Mouse (Mus musculus): ENCODE measurements at regions not wholly inside any gene's neighbourhood (a gene's known extent, or its start where the extent isn't known, plus 50 kb on each side); places are given as distances from the start of the nearest gene placed in this dataset.

DNA sequence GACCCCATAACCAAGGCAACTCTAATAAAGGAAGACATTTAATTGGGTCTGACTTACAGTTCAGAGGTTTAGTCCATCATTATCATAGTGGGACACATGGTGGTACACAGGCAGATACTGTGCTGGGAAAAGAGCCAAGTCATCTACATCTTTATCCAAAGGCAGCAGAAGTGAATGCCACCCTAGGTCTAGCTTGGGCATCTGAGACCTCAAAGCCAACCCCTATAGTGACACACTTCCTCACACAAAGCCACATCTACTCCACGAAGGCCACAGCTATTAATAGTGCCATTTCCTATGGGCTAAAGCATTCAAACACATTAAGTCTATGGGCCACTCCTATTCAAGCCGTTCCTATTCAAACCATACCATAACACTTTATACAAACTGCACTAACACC is 483.8 kb downstream of the Bnc2 start:
- Histone ChIP-seq H3K27me3 (ENCODE audit: control insufficient read depth in 1 of 2, insufficient read depth in 2 of 2, low read length in 2 of 2) (no peaks in the 10 kb centered on the region), H3K4me1 (ENCODE audit: control insufficient read depth in 1 of 2, insufficient read depth in 2 of 2, low read length in 2 of 2) (no peaks in the 10 kb centered on the region), H3K36me3 (ENCODE audit: control insufficient read depth in 1 of 2, insufficient read depth in 2 of 2, low read length in 2 of 2) (no peaks in the 10 kb centered on the region), H3K27ac (ENCODE audit: control insufficient read depth, low read depth, low read length) (no peak overlapping the region), H3K79me2 (ENCODE audit: control insufficient read depth, insufficient read depth, low read length, poor library complexity) (no peaks in the 10 kb centered on the region), H3K4me3 (ENCODE audit: control insufficient read depth in 1 of 2, insufficient read depth in 1 of 2, low read depth in 2 of 2, low read length in 2 of 2) (no peak overlapping the region), H3K9me3 (replicated peaks; ENCODE audit: insufficient read depth, low read length) (no peaks in the 10 kb centered on the region), H3K9ac (ENCODE audit: control insufficient read depth, low read depth, low read length, poor library complexity, severe bottlenecking) (no peak overlapping the region)
- peak; percentile 1 for DNase-seq (ENCODE audit: low read depth, low spot score)
- TF ChIP-seq USF2 (IDR thresholded peaks at IDR 0.05; ENCODE audit: borderline replicate concordance in 1 of 2, insufficient read depth in 1 of 2, low read depth in 1 of 2, low read length in 2 of 2): no peak
- no peak for TF ChIP-seq JUND (IDR thresholded peaks at IDR 0.05; ENCODE audit: low read depth, low read length)
- TF ChIP-seq TAL1 (IDR thresholded peaks at IDR 0.05; ENCODE audit: low read length): no peak
- TF ChIP-seq MAX (IDR thresholded peaks at IDR 0.05; ENCODE audit: low read length): no peak
- TF ChIP-seq MYB (IDR thresholded peaks at IDR 0.05; ENCODE audit: low read depth, low read length): no peak
- no peak for TF ChIP-seq GATA1 (IDR thresholded peaks at IDR 0.05; ENCODE audit: low read depth, low read length)
- no peak for TF ChIP-seq TBP (IDR thresholded peaks at IDR 0.05; ENCODE audit: low read depth, low read length)
- no peak for TF ChIP-seq UBTF (IDR thresholded peaks at IDR 0.05; ENCODE audit: borderline replicate concordance, insufficient read depth, low read depth, low read length)
- no peak for TF ChIP-seq MYC (IDR thresholded peaks at IDR 0.05; ENCODE audit: low read depth, low read length)
- TF ChIP-seq E2F4 (IDR thresholded peaks at IDR 0.05; ENCODE audit: borderline replicate concordance, low read depth, low read length): no peak
- TF ChIP-seq SMC3 (IDR thresholded peaks at IDR 0.05; ENCODE audit: low read depth, low read length): no peak
- TF ChIP-seq ZMIZ1 (IDR thresholded peaks at IDR 0.05; ENCODE audit: low read depth, low read length): no peak
- TF ChIP-seq KAT2A (conservative IDR thresholded peaks at IDR 0.05; ENCODE audit: low read depth, low read length): no peak
- no peak for TF ChIP-seq USF1 (IDR thresholded peaks at IDR 0.05; ENCODE audit: low read depth, low read length)

DNA sequence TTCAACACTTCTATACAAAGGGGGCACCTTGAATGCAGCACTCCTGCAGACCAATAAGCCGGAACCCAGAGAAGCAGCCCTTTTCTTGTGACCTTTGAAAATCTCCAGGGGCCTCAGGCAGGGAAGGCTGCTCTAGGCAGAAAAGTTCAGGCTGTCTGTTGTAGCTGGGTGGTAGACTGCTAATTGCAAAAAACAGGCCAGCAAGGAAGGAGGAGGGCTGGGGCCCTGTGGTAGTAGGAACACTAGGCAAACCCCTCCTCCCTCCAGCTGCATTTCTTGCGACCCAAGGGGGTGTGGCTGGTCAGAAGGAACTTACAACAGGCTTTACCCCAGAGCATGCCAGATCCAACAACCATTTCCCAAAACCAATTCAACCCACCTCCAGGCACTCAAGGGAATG is 482.8 kb downstream of the Bnc2 start:
- Histone ChIP-seq H3K27ac (ENCODE audit: control insufficient read depth, low read depth, low read length) (no peak overlapping the region), H3K4me1 (ENCODE audit: control insufficient read depth in 1 of 2, insufficient read depth in 2 of 2, low read length in 2 of 2) (no peaks in the 10 kb centered on the region), H3K27me3 (ENCODE audit: control insufficient read depth in 1 of 2, insufficient read depth in 2 of 2, low read length in 2 of 2) (no peaks in the 10 kb centered on the region), H3K36me3 (ENCODE audit: control insufficient read depth in 1 of 2, insufficient read depth in 2 of 2, low read length in 2 of 2) (no peaks in the 10 kb centered on the region), H3K9me3 (replicated peaks; ENCODE audit: insufficient read depth, low read length) (no peaks in the 10 kb centered on the region), H3K9ac (ENCODE audit: control insufficient read depth, low read depth, low read length, poor library complexity, severe bottlenecking) (no peak overlapping the region), H3K4me3 (ENCODE audit: control insufficient read depth in 1 of 2, insufficient read depth in 1 of 2, low read depth in 2 of 2, low read length in 2 of 2) (no peak overlapping the region), H3K79me2 (ENCODE audit: control insufficient read depth, insufficient read depth, low read length, poor library complexity) (no peaks in the 10 kb centered on the region)
- TF ChIP-seq ELF1 (IDR thresholded peaks at IDR 0.05; ENCODE audit: low read depth, low read length): no peak
- TF ChIP-seq POLR2AphosphoS5 (IDR thresholded peaks at IDR 0.05; ENCODE audit: borderline replicate concordance, low read depth, low read length): no peak
- TF ChIP-seq TAL1 (IDR thresholded peaks at IDR 0.05; ENCODE audit: low read length): no peak
- TF ChIP-seq NELFE (IDR thresholded peaks at IDR 0.05; ENCODE audit: low read depth, low read length): no peak
- TF ChIP-seq RCOR1 (IDR thresholded peaks at IDR 0.05; ENCODE audit: low read depth, low read length): no peak
- TF ChIP-seq SIN3A (IDR thresholded peaks at IDR 0.05; ENCODE audit: low read length): no peak
- no peak for TF ChIP-seq MAFK (IDR thresholded peaks at IDR 0.05; ENCODE audit: borderline replicate concordance, low read depth, low read length)
- no peak for TF ChIP-seq BHLHE40 (IDR thresholded peaks at IDR 0.05; ENCODE audit: borderline replicate concordance, low read depth, low read length)
- no peak for TF ChIP-seq ETS1 (IDR thresholded peaks at IDR 0.05; ENCODE audit: low read depth, low read length)
- TF ChIP-seq KAT2A (conservative IDR thresholded peaks at IDR 0.05; ENCODE audit: low read depth, low read length): no peak
- TF ChIP-seq GABPA (IDR thresholded peaks at IDR 0.05; ENCODE audit: low read depth, low read length): no peak
- TF ChIP-seq JUND (IDR thresholded peaks at IDR 0.05; ENCODE audit: low read depth, low read length): no peak
- DNase-seq (ENCODE audit: low read depth, low spot score): no peak

Measured in MEL (cell line).